Mouse (Mus musculus) midbrain, postnatal 0 days (tissue): ENCODE measurements around the gene Olfr641. TPM values are rescaled to one million over a fixed set of nuclear protein-coding genes. Genes with fewer than 3 reads are reported as not detected.

ENCODE experiments used
- ATAC-seq: fragments of 200-750 bp; cut with Nextera tagmentation; 2 replicates; pipeline ENCODE4 v1.8.0; 2017; ENCODE audit warnings: moderate number of reproducible peaks, mild to moderate bottlenecking, moderate TSS enrichment, moderate library complexity; ENCODE audit not compliant: low FRiP score
- DNase-seq: peaks from one replicate; pipeline ENCODE4 v3.0.0-alpha.2; 2015; ENCODE audit warnings: low spot score
- H3K27ac ChIP-seq: fragments of 300-500 bp; sonication (generic); 2 replicates; pipeline ENCODE4 v1.5.1; 2014; ENCODE audit warnings: low read depth, mild to moderate bottlenecking, low read length, mixed read lengths
- H3K27me3 ChIP-seq: fragments of 300-500 bp; sonication (generic); 2 replicates; pipeline ENCODE4 v1.6.1; 2014; ENCODE audit warnings: low read length, control low read depth, mixed read lengths; ENCODE audit not compliant: insufficient read depth
- H3K36me3 ChIP-seq: fragments of 300-500 bp; sonication (generic); 2 replicates; pipeline ENCODE4 v1.6.1; 2014; ENCODE audit warnings: low read length, control low read depth, mixed read lengths; ENCODE audit not compliant: insufficient read depth
- H3K4me1 ChIP-seq: fragments of 300-500 bp; sonication (generic); 2 replicates; pipeline ENCODE4 v1.6.1; 2014; ENCODE audit warnings: mild to moderate bottlenecking, control low read depth, antibody characterized with exemption, low read length, mixed read lengths; ENCODE audit not compliant: insufficient read depth
- H3K4me2 ChIP-seq: fragments of 300-500 bp; sonication (generic); 2 replicates; pipeline ENCODE4 v1.6.1; 2014; ENCODE audit warnings: low read depth, mild to moderate bottlenecking, low read length, mixed read lengths; ENCODE audit not compliant: poor library complexity, severe bottlenecking
- H3K4me3 ChIP-seq: fragments of 300-500 bp; sonication (generic); 2 replicates; pipeline ENCODE4 v1.5.1; 2014; ENCODE audit warnings: low read depth, mild to moderate bottlenecking, low read length, moderate library complexity
- H3K9ac ChIP-seq: fragments of 300-500 bp; sonication (generic); replicated peaks from 2 replicates; pipeline ENCODE4 v1.6.1; 2014; ENCODE audit warnings: mild to moderate bottlenecking, low read length, moderate library complexity, mixed read lengths; ENCODE audit not compliant: poor library complexity, severe bottlenecking
- H3K9me3 ChIP-seq: fragments of 300-500 bp; sonication (generic); 2 replicates; pipeline ENCODE4 v1.6.1; 2016; ENCODE audit warnings: low read length, control low read depth
- CTCF ChIP-seq: IDR thresholded peaks from 2 replicates; pipeline ENCODE4 v1.5.1; 2016; ENCODE audit warnings: antibody characterized with exemption, mild to moderate bottlenecking
- WGBS: fragments of 180-500 bp; shearing (Covaris S2); extraction: QIAGEN DNeasy Blood & Tissue Kit; methylation state at CpG from one replicate; pipeline ENCODE4 v1.1.7; 2014; 5-methylcytosine and 5-hydroxymethylcytosine counted together
- polyA plus RNA-seq: library from polyadenylated mRNA; unstranded; fragments of >200 nt; fragmentation: Nextera tagmentation; extraction: Ambion mirVana; gene quantifications from 2 replicates; pipeline ENCODE4 v1.2.1, GENCODE M21; 2015
- total RNA-seq: library from RNA; depleted of rRNA; stranded (reverse); fragments of >200 nt; gene quantifications from 2 replicates; pipeline ENCODE4 v1.2.3, GENCODE M21; 2014

The Olfr641 gene
- total and polyA plus RNA-seq, 2 experiments from 2014 or later: not detected

- Histone ChIP-seq H3K9me3 (no peaks in the 10 kb centered on the region), H3K4me1 (no peaks in the 10 kb centered on the region), H3K9ac (no peak within 1 kb of the TSS), H3K27me3 (no peaks in the 10 kb centered on the region), H3K36me3 (no peaks in the 10 kb centered on the region), H3K4me2 (no peak within 1 kb of the TSS), H3K27ac (no peak within 1 kb of the TSS), H3K4me3 (no peak within 1 kb of the TSS)
- TF ChIP-seq CTCF: no peak
- 79% methylated on average over 6 of the region's 6 CpGs for WGBS
- ATAC-seq (no peak), DNase-seq (no peak)
Observed at GRCm38 (mm10) chr7:104025473-104025872, 9.8 kb upstream of the Olfr641 start, which contains the start of gene Olfr640. Gene Olfr640, minus strand, starts transcription at chr7:104025573.

GRCm38 (mm10) chr7:104026978-104027377 lies 8.3 kb upstream of the Olfr641 start:
- Histone ChIP-seq H3K4me1 (no peaks in the 10 kb centered on the region), H3K27ac (no peak overlapping the region), H3K9me3 (no peaks in the 10 kb centered on the region), H3K4me3 (no peak overlapping the region), H3K9ac (no peak overlapping the region), H3K4me2 (no peak overlapping the region), H3K36me3 (no peaks in the 10 kb centered on the region), H3K27me3 (no peaks in the 10 kb centered on the region)
- no peak for TF ChIP-seq CTCF
- WGBS: 77% methylated on average over 3 of the region's 3 CpGs
- ATAC-seq: no peak
- DNase-seq: no peak

- no peak overlapping the region for H3K4me3 ChIP-seq
- no peak overlapping the region for H3K4me2 ChIP-seq
- no peak overlapping the region for H3K9ac ChIP-seq
- H3K27ac ChIP-seq: no peak overlapping the region
- TF ChIP-seq CTCF: no peak
- no peaks in the 10 kb centered on the region for H3K9me3 ChIP-seq
- 92% methylated on average over 4 of the region's 4 CpGs for WGBS
- DNase-seq: no peak
- no peaks in the 10 kb centered on the region for H3K4me1 ChIP-seq
- no peaks in the 10 kb centered on the region for H3K27me3 ChIP-seq
- ATAC-seq: no peak
- no peaks in the 10 kb centered on the region for H3K36me3 ChIP-seq
Observed at GRCm38 (mm10) chr7:104050745-104051144, 15.5 kb downstream of the Olfr641 start.

GRCm38 (mm10) chr7:104052566-104052965 lies 17.3 kb downstream of the Olfr641 start, which contains the start of gene Olfr642:
Gene Olfr642, minus strand, starts transcription at chr7:104052666.
- H3K27me3 ChIP-seq: no peaks in the 10 kb centered on the region
- no peaks in the 10 kb centered on the region for H3K4me1 ChIP-seq
- no peak within 1 kb of the TSS for H3K9ac ChIP-seq
- no peaks in the 10 kb centered on the region for H3K9me3 ChIP-seq
- no peaks in the 10 kb centered on the region for H3K36me3 ChIP-seq
- H3K27ac ChIP-seq: no peak within 1 kb of the TSS
- 71% methylated on average over 1 of the region's 1 CpGs for WGBS
- H3K4me2 ChIP-seq: no peak within 1 kb of the TSS
- no peak for DNase-seq
- no peak within 1 kb of the TSS for H3K4me3 ChIP-seq
- TF ChIP-seq CTCF: no peak
- no peak for ATAC-seq

GRCm38 (mm10) chr7:104059215-104059614 lies 24.0 kb downstream of the Olfr641 start:
- Histone ChIP-seq H3K9ac (no peak overlapping the region), H3K36me3 (no peaks in the 10 kb centered on the region), H3K4me3 (no peak overlapping the region), H3K9me3 (no peaks in the 10 kb centered on the region), H3K27ac (no peak overlapping the region), H3K4me1 (no peaks in the 10 kb centered on the region), H3K4me2 (no peak overlapping the region), H3K27me3 (no peaks in the 10 kb centered on the region)
- 88% methylated on average over 1 of the region's 1 CpGs for WGBS
- DNase-seq (no peak), ATAC-seq (no peak)
- TF ChIP-seq CTCF: no peak

GRCm38 (mm10) chr7:104061345-104061744 lies 26.1 kb downstream of the Olfr641 start, which contains the start of gene 4930516K23Rik:
Gene 4930516K23Rik, minus strand, starts transcription at chr7:104061445.
- DNase-seq (no peak), ATAC-seq (no peak)
- TF ChIP-seq CTCF: no peak

More at GRCm38 (mm10) chr7:104061345-104061744, 26.1 kb downstream of the Olfr641 start, which contains the start of gene 4930516K23Rik:
- H3K4me1 ChIP-seq: no peaks in the 10 kb centered on the region
- H3K36me3 ChIP-seq: no peaks in the 10 kb centered on the region
- H3K27me3 ChIP-seq: no peaks in the 10 kb centered on the region
- WGBS: 50% methylated on average over 2 of the region's 2 CpGs
- H3K9me3 ChIP-seq: no peaks in the 10 kb centered on the region
- no peak within 1 kb of the TSS for H3K27ac ChIP-seq
- no peak within 1 kb of the TSS for H3K4me2 ChIP-seq
- no peak within 1 kb of the TSS for H3K4me3 ChIP-seq
- H3K9ac ChIP-seq: no peak within 1 kb of the TSS
